Mouse (Mus musculus) adrenal gland, postnatal 25 days (tissue): ENCODE measurements around the gene Tnnc1. TPM values are rescaled to one million over a fixed set of nuclear protein-coding genes. Genes with fewer than 3 reads are reported as not detected.
A peak's percentile ranks its signal among the peaks of the same experiment; 100 is the strongest.

Experiments
- DNase-seq: peaks from one replicate; pipeline ENCODE4 v3.0.0; 2021; ENCODE audit warnings: mixed read lengths
- long read RNA-seq: library from polyadenylated mRNA; stranded (forward); transcript quantifications from one replicate; pipeline ENCODE4 v2.0.0, GENCODE M21; 2021
- total RNA-seq: library from RNA; stranded (reverse); gene quantifications from 2 replicates; pipeline ENCODE4 v1.2.3, GENCODE M21; 2021

Gene Tnnc1
- total RNA-seq, result 1.9 TPM in 1 of 2 replicates, not detected in the other
- long read RNA-seq, result 0 reads

DNA sequence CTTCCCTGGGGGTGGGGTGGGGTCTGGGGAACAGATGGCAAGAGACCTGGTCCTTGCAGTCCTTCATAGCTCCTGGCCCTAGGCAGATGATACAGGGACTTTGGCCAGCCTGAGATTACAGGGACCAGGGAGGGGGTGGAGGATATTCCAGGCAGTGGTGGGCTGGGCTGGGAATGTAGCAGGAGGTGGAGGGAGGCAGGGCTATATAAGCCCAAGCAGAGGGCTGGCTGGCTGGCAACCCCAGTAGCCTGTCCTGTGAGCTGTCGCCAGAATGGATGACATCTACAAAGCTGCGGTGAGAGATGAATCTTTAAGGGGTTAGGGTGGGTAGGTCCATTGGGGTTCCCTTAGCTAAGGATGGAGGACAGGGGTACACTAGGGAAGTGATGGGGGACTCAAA, at the start of gene Tnnc1:
Gene Tnnc1 (plus strand): TSS at position 229 of the 400 bp plus-strand sequence.
- DNase-seq, result no peak

DNA sequence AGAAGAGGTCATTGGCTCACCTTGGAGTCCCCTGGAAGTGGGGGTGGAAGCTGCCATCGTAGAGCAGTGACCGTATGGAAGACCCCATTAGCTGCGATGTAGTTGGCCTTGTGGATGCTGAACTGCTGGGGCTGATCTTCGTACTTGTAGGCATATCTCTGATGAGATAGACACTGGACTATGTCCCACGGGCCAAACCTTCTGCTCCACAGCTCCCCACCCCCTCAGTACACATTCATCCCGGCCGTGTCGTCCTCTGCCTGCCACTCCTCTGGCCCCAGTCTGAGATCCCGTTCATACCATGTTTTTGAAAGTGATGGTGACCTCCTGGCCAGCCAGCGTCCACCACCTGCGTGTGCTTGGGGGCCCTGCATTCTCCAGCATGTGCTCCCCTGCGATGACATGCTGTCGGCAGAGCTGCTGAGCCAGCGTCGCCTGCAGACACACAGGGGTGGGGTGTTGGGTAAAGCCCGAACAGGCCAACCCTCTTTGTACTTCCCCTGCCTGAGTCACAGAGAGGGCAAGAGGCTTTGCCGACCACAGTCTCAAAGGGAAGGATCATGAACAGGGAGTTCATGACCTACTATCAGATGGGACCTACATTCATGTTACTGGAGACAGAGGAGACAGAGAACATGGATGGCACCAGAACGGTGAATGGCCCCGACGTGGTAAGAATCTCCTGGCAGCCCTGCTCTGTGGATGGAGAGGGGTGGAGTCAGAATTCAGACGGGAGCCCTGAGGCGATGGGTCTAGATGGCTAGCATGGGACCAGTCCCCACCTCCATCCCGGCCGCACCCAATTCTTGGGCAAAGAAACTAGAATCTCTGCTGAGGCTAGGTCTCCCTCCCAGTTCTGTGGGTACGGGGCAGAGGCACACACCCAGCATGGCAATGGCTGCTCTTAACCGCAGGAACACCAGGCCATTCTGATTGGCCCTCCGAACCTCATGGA, 47.6 kb upstream of the Tnnc1 start:
- DNase-seq, result no peak

DNA sequence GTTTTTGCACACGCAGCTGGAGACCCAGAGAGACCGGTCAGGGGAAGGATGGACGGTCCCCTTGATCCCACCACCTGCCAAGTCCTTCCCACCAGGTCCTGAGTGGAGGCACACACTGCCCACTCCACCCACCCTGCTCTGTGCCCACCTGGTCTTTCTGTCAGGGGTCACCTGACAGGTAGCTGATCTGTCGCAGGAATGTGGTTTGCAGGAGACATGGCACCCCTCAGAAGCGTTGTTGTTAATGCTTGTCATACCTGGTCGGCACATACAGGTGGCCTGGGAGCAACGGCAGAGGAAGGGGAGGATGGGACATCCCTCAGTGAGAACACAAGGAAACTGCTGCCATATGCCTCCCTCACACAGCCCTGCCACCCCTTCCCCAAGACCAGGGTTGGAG, 46.9 kb upstream of the Tnnc1 start:
- DNase-seq, result no peak

DNA sequence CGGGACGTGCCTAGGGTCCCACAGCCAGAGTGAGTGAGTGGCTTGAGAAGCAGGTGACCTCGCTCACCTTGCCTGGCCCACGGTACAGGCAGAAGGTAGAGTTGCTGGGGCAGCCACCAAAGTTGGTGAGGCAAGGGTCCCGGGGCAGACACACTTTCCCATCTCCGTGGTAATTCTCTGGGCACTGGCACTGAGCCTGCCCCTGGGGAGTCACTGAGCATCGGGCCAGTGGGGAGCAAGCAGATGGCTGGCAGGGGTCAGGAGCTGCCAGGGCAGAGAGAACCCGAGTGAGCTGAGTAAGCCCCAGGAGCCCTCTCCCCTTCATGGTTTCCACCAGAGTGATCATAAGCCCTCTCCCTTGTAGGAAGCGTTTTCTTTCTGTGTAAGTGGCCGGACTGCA, 46.5 kb upstream of the Tnnc1 start:
- DNase-seq, result no peak

DNA sequence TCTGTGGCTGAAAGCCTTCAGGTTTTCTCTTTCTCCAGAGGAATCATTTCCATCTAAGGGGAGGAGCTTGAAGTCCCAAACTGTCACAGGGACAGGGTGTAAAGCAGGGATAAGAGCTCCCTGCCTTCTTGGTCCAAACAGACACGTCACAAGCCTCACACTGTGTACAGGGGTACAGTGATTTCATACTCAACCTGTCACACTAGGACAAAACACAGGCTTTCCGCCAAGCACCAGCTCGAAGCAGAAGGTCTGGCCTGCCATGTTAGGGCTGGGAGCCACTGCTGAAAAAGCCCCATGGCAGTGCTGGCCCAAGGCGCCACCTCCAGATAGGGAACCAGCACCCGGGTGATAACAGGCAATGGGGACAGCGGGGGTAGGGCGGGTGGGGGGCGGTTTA, 44.0 kb upstream of the Tnnc1 start:
- no peak for DNase-seq

DNA sequence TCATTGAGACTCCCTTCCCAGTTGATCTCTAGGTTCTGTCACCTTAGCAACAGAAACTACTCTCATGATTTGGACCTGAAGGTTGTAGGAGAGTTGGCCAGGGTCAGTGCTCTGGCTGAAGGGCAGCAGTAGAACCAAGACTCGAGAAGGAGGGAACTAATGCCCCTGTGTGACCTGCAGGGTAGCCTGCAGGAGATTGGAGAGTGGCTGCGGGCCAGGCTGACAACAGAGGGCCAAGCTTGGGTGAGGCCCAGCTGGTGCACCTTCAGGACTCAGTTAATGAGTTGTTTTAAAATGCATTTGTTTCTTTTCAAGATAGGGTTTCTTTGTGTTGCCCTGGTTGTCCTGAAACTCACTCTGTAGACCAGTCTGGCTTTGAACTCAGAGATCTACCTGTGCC, 43.1 kb upstream of the Tnnc1 start:
- DNase-seq, result no peak

DNA sequence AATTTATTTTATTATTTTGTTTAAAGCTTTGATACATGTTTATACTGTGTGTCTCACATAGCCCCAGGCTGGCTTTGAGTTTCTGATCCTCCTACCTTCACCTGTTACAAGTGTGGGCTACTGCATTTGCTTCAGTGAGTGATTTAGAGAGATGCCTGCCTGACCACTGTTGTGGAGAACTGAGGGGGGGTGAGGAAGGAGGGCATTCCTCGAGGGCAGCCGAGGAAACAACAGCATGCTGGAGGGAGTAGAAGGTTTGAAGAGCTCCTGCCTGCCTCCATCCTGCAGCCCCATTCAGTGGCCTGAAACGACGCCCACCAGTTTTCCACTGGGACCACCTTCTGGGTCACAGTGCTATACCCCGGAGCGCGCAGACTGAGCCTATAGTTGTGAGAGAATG, 42.7 kb upstream of the Tnnc1 start:
- DNase-seq, result no peak

DNA sequence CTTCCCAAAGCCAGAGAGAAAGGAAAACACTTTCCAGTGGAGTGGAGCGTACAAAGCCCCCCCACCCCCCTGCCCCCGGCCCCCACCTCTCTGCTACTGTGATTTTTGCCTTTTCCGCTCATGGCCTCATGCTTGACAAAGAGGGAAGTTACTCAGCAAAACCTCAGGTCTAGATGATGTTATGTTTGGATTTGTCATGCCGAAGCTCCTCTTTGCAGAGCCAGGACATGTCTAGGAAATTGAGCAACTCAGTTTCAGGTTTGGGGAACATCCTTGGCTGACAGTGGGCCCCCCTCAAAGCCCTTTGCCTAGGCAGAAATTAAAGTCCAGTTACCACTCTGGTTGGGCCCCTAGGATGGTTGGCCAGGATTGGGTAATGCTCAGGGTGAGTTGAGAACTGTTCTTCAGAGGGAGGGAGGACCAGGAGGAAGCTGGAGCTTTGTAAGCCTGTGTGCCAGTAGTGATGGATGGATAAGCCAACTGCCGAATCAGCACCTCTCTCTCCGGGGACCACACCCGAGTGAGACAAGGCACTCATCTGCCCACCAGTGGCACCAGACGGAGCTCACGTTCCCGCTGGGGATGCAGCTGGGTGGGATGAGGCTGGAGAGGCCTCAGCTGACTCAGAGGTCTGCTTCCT, 42.0 kb upstream of the Tnnc1 start:
- DNase-seq, result no peak

DNA sequence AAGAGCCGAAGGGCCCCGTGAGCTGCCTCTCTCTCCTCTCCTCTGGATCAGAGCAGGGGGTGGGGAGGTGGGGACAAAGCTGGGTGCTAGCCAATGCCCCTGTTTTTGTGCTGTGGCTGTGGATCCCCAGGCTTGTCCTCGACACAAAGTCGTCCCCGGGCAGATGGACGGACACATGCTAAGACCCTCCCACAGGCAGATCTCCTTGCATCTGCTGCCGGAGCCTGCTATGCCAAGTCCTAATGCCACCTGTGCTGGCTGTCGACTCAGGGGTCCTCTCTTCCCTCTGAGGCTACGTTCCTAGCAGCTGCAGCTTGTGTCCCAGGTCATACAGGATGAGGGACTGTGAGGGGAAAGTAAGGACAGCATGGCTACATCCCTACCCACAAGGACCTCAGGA, 41.3 kb upstream of the Tnnc1 start:
- no peak for DNase-seq

DNA sequence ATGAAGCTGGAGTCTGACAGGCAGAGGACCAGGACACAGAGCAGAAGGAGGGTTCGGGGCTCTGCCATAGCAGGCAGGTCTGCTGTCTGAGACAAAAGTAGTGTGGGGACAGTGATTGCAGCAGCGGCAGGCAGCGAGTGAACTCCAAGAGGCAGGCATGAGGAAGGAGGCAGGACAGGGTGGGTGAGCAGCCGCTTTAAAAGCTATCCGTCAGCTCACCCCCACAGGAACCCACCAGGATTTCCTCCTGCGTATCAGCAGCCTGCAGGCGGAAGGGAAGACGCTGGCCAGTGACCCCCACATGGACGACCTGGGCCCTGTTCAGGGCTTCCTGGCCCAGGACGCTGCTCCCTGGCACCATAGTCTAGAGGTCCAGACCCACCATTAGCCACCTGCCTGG, 39.7 kb upstream of the Tnnc1 start, which contains the start of gene Stab1:
Gene Stab1 (minus strand): TSS at position 217 of the 400 bp plus-strand sequence.
- DNase-seq, result peak; percentile 25

DNA sequence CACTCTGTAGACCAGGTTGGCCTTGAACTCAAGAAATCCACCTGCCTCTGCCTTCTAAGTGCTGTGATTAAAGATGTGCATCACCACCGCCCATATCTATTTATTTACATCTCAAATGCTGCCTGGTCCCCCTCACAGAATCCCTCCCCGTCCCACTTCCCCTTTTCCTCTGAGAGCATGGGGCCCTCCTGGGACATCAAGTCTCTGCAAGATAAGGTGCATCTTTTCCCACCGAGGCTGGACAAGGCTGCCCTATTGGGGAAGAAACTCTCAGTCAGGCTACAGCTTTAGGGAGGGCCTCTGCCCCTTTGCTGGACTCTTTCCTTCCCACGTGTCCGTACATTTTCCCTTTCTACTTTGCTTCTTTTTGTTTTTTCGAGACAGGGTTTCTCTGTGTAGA, 38.6 kb upstream of the Tnnc1 start:
- DNase-seq, result no peak

DNA sequence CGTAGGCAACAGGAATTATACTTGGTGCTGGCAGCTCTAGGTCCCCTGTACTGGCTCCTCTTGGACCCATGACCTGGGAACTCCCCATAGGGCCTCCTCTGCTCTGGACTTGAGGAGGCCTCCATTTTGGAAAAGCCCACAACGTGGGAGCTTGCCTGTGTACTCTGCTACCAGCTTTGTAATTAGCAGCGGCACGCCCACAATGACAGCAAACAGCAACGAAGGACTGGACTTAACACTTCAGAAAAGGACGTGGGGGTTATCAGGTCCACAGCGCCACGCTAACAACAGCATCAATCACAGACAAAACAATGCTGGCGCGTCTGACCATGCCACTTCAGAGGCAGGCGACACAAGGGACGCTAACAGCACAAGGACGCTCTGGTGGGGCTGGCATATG, 37.1 kb upstream of the Tnnc1 start:
- DNase-seq, result no peak

DNA sequence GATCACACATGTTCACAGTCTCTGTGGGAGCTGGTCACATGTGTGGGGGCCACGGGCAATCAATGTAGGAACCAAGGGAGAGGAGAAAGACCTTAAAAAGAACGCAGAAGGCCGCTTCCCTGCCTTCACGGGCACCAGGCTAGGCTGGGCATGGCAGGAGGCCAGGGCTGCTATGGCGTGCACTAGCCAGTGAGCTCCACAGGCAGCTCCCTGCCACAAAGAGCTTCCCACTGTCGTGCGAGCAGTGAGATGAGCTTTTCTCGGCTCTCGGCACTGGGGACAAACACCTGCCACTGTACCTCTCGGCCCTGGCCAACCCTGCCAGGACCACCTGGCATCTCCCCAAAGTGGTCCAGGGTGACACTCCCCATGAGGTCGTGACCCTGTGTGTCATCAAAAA, 36.7 kb upstream of the Tnnc1 start:
- DNase-seq, result peak; percentile 54

DNA sequence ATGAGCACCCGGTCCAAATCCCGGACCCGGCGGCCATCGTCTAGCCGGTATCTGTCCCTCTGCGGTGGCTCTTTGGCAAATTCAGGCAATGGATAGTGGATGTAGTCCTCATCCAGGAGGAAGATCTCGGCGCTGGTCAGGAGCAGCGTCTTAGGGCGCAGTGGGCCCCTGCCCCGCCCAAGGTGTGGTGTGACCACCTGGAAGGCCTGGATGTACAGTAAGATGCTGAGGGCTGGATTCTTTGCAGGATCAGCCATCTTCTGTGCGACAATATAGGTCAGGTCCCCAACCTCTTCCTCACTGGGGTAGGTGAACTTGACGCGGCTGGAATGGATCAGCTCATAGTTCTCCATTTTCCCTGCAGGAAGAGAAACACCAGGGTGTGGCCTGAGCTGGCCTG, 36.3 kb upstream of the Tnnc1 start:
- no peak for DNase-seq

DNA sequence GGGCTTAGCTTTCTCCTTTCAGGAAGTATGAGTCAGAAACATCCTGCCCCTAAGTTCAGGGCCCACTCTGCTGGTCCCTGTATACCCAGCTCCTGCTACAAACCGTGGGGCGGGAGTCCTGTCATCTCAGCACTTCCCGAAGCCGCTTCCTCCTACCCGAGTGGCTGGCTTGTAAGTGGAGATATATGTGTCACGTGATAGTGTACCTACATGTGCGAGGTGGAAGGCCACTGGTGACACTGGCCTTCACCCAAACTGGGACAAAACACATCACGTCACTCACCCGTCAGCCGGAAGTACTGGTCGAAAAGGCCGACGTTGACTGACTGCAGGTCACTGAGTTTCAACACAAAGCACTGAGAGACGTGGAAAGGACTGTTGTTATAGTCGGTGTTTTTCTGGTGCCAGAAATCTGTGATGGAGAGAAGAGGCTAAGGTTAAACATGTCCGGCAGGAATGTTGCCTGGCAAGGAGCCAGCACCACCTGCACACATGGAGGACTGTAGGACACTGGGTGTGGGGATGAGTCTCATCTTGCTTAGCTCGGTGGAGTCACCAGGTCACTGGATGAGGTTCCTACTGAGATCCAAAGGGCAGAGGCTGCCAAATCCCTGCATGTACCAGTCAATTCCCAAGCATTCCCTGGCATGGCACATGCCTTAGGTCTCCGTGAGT, 35.2 kb upstream of the Tnnc1 start:
- DNase-seq, result no peak

DNA sequence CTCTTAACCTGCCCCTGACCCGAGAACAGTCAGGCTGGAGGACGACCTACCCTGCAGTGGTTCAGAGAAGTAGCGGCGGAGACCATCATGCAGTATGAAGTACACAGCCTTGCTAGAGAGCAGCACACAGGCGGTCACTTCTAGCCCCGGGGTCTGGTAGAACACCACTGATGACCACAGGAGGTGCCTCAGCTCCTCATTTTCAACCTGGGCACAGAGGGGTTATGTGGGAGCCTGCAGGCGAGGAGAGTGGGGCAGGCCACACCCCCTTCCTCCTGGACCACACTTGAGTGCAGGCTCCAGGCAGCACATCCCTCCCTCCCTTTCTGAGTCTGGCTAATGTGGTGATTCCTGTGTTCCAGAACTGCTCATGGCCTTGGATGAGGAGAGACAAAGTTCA, 34.6 kb upstream of the Tnnc1 start:
- no peak for DNase-seq

DNA sequence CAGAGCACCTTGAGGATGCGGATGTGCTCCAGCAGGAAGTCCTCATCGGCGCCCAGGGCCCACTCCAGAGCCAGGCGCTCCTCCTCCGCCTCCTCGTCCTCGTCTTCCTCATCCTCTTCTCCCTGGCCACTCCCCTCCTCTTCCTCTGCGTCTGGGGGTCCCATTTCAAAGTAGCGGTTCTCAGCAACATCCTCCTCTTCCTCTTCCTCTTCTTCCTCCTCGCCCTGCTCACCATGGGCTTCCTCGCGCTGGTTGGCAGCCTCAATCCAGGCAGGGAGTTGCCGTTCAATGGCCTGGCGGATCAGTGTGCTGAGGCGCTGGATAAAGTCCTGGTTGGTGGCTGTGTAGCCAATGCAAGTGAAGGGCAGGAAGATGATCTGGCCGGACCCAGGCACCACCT, 30.8 kb upstream of the Tnnc1 start:
- no peak for DNase-seq

DNA sequence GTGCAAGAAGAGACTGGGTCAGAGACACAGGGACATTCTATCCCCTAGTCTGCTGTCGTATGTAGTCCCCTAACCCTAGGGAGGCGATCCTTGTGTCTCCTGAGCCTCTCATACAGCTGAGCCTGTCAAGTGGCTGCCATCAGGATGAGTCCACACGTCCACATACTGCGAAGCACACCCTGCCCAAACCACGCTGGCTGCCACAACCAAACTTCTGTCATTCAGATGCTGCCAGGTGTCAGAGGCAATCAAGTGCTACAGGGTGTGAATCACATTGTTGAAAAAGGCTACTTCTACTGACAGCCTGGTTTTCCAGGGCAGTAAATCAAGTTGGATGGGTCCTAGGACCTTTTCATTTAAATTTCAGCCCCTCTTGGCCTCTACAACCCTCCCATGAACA, 30.4 kb upstream of the Tnnc1 start:
- DNase-seq, result no peak

DNA sequence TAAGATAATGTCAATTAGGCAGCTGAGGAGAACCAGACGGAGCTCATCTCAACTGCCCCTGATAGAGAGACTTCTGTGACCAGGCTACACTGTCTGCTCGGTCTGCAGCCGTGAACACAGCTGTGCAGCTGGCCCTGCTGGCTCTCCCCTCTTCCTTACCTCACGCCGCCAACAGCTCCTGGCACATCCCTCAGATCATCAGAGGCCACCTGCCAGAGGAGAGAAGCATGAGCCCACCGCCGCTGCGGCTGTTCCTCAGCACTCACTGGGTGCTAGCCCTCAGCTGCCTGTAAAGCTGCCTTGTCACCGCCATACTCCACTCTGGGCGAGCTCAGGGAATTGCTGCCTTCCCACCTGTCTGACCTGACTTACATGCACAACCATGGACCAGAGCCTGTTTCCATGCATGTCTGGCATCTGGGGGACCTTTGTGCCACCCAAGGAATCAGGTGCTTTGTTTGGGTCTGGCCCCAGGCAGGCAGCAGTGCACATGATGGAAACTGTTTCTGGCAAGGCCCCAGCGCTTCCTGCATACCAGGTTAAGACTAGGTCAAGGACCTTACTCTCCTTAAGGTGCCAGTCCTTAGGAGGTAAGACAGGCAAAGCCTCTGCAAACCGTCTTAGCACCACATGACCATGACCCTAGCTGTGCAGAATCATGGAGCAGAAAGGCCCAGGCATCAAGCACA, 28.3 kb upstream of the Tnnc1 start:
- DNase-seq, result no peak

DNA sequence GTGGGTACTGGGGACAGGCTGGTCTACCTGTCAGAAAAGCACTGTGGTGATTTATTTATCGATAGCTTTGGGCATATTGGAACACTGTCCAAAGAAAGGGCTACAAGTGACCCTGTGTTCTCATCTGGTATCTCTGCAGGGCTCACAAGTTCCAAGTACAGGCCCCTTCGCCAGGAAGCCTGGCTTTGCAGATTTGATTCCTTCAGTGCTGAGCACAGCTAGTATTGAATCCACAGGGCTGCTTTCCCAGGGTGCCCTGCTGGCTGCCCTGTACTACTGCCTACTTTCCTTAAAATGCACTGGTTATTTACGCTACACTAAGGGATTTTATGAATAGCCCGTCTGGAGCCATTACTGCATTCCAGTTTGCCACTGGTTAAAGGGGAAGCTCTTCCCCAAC, 26.6 kb upstream of the Tnnc1 start:
- no peak for DNase-seq

DNA sequence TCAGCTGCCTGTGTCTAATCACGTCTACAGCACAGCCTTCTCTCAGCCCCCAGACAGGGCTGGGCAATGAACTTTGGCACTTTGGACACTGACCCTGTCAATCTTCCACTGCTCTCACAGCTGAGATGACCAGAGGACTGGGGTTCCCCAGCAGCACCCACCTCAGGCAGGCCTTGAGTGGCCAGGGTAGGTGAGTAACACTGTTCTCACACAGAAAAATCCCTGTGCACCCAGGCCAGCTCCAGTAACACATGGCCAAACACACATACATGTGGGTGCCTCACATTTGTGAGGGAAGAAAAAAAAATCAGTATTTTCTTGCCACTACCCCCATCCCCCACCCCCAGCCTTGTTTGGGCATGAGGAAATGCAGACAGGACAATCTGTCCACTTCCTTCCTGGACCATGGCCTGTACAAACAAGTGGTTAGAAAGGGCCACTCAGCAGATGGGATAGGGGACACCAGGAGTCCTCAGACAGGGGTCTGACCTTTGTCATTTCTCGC, 25.3 kb upstream of the Tnnc1 start:
- DNase-seq, result no peak

DNA sequence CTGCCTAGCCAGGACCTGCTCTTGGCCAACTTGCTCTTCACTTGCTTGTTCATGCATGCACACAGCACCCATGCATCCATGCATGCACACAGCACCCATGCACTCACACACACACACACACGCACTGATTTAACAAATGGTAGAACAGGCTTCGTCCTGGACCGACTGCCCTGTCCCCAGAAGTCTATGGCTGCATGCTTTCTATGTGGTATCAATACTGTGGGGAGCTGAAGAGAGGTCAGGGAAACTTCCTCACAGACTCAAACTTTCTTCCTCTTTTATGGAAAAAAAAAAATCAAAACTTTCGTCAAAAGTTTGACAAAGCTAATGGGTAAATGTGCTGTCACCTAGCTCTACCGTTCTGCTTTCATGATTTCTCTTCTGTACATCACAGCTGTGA, 24.6 kb upstream of the Tnnc1 start:
- no peak for DNase-seq
